Mouse (Mus musculus) megakaryocyte progenitor cell, adult 5-6 weeks (primary cell): ENCODE measurements around the gene Ikzf3. TPM values are rescaled to one million over a fixed set of nuclear protein-coding genes. Genes with fewer than 3 reads are reported as not detected.

Experiments used
- total RNA-seq, 2 experiments: library from RNA; stranded (forward) in 1 of 2; stranded (reverse) in 1 of 2; fragments of 157-497, 149-512 nt in 1 of 2; fragments of 200-1000 nt in 1 of 2; gene quantifications; 2 replicates each; pipeline versions ENCODE4 v1.2.3 to v1.2.4; 2015 to 2017

The Ikzf3 gene
- total RNA-seq, 2 experiments from 2014 or later: 0.17 to 1.2 TPM

Other genes starting within 250 kb of the Ikzf3 start
- not detected in 2 replicates for gene Neurod2, start 216.4 kb downstream of the Ikzf3 start, total RNA-seq (2015)
- gene Neurod2, start 216.4 kb downstream of the Ikzf3 start, total RNA-seq (2017): not detected in 2 replicates
- gene Ppp1r1b, start 197.6 kb downstream of the Ikzf3 start, total RNA-seq (2015): not detected in 2 replicates
- not detected in 2 replicates for gene Ppp1r1b, start 197.6 kb downstream of the Ikzf3 start, total RNA-seq (2017)
- gene Stard3, start 187.7 kb downstream of the Ikzf3 start, total RNA-seq (2015): 11.1 and 12.0 TPM in 2 replicates
- gene Stard3, start 187.7 kb downstream of the Ikzf3 start, total RNA-seq (2017): 17.8 and 23.1 TPM in 2 replicates
- gene Tcap, start 162.2 kb downstream of the Ikzf3 start, total RNA-seq (2015): not detected in 2 replicates
- not detected in 2 replicates for gene Tcap, start 162.2 kb downstream of the Ikzf3 start, total RNA-seq (2017)
- not detected in 2 replicates for gene Pnmt, start 159.6 kb downstream of the Ikzf3 start, total RNA-seq (2015)
- not detected in 2 replicates for gene Pnmt, start 159.6 kb downstream of the Ikzf3 start, total RNA-seq (2017)
- 3.2 and 3.5 TPM in 2 replicates for gene Pgap3, start 145.5 kb downstream of the Ikzf3 start, total RNA-seq (2015)
- 1.2 and 2.3 TPM in 2 replicates for gene Pgap3, start 145.5 kb downstream of the Ikzf3 start, total RNA-seq (2017)
- not detected in 2 replicates for gene Erbb2, start 133.6 kb downstream of the Ikzf3 start, total RNA-seq (2015)
- not detected in 2 replicates for gene Erbb2, start 133.6 kb downstream of the Ikzf3 start, total RNA-seq (2017)
- 42.0 and 43.2 TPM in 2 replicates for gene Mien1, start 107.0 kb downstream of the Ikzf3 start, total RNA-seq (2015)
- 24.8 and 31.5 TPM in 2 replicates for gene Mien1, start 107.0 kb downstream of the Ikzf3 start, total RNA-seq (2017)
- gene Grb7, start 99.6 kb downstream of the Ikzf3 start, total RNA-seq (2015): not detected in 2 replicates
- gene Grb7, start 99.6 kb downstream of the Ikzf3 start, total RNA-seq (2017): not detected in 2 replicates
- 0.17 TPM in 1 of 2 replicates, not detected in the other for gene Zpbp2, start 5.1 kb upstream of the Ikzf3 start, total RNA-seq (2015)
- 0.10 TPM in 1 of 2 replicates, not detected in the other for gene Zpbp2, start 5.1 kb upstream of the Ikzf3 start, total RNA-seq (2017)
- 5.5 and 7.7 TPM in 2 replicates for gene Ormdl3, start 41.3 kb upstream of the Ikzf3 start, total RNA-seq (2015)
- 7.2 and 10.6 TPM in 2 replicates for gene Ormdl3, start 41.3 kb upstream of the Ikzf3 start, total RNA-seq (2017)
- gene Lrrc3c, start 52.3 kb upstream of the Ikzf3 start, total RNA-seq (2015): not detected in 2 replicates
- not detected in 2 replicates for gene Lrrc3c, start 52.3 kb upstream of the Ikzf3 start, total RNA-seq (2017)
- 9.7 and 12.5 TPM in 2 replicates for gene Gm12355, start 79.6 kb upstream of the Ikzf3 start, total RNA-seq (2015)
- 3.2 and 5.2 TPM in 2 replicates for gene Gm12355, start 79.6 kb upstream of the Ikzf3 start, total RNA-seq (2017)
- gene Gsdma3, start 80.3 kb upstream of the Ikzf3 start, total RNA-seq (2015): not detected in 2 replicates
- not detected in 2 replicates for gene Gsdma3, start 80.3 kb upstream of the Ikzf3 start, total RNA-seq (2017)
- gene Gsdma2, start 100.7 kb upstream of the Ikzf3 start, total RNA-seq (2015): not detected in 2 replicates
- gene Gsdma2, start 100.7 kb upstream of the Ikzf3 start, total RNA-seq (2017): not detected in 2 replicates
- gene Gsdma, start 118.3 kb upstream of the Ikzf3 start, total RNA-seq (2015): not detected in 2 replicates
- gene Gsdma, start 118.3 kb upstream of the Ikzf3 start, total RNA-seq (2017): not detected in 2 replicates
- 38.0 and 38.6 TPM in 2 replicates for gene Psmd3, start 136.5 kb upstream of the Ikzf3 start, total RNA-seq (2015)
- 70.9 and 71.9 TPM in 2 replicates for gene Psmd3, start 136.5 kb upstream of the Ikzf3 start, total RNA-seq (2017)
- gene Csf3, start 155.2 kb upstream of the Ikzf3 start, total RNA-seq (2015): not detected in 2 replicates
- gene Csf3, start 155.2 kb upstream of the Ikzf3 start, total RNA-seq (2017): not detected in 2 replicates
- gene Med24, start 183.4 kb upstream of the Ikzf3 start, total RNA-seq (2015): 28.7 and 30.9 TPM in 2 replicates
- gene Med24, start 183.4 kb upstream of the Ikzf3 start, total RNA-seq (2017): 36.2 and 46.3 TPM in 2 replicates
- gene Thra, start 194.6 kb upstream of the Ikzf3 start, total RNA-seq (2015): 34.2 and 34.6 TPM in 2 replicates
- 21.8 and 25.3 TPM in 2 replicates for gene Thra, start 194.6 kb upstream of the Ikzf3 start, total RNA-seq (2017)
- gene Nr1d1, start 229.3 kb upstream of the Ikzf3 start, total RNA-seq (2015): 3.3 and 3.5 TPM in 2 replicates
- 0.47 and 0.87 TPM in 2 replicates for gene Nr1d1, start 229.3 kb upstream of the Ikzf3 start, total RNA-seq (2017)
- 60.8 and 62.0 TPM in 2 replicates for gene Msl1, start 249.5 kb upstream of the Ikzf3 start, total RNA-seq (2015)
- 76.3 and 99.9 TPM in 2 replicates for gene Msl1, start 249.5 kb upstream of the Ikzf3 start, total RNA-seq (2017)